Mouse (Mus musculus): ENCODE results near the gene Bpnt1. TPM values are rescaled to one million over a fixed set of nuclear protein-coding genes. Genes with fewer than 3 reads are reported as not detected.

The Bpnt1 gene
- polyA plus RNA-seq, 1 experiment from 2014 or later: 11.1 TPM

- Histone ChIP-seq H3K9ac (no peak overlapping the region), H3K27ac (replicated peaks) (no peak overlapping the region; the same call in 1 of the 2 replicates), H3K9me3 (replicated peaks) (no peaks in the 10 kb centered on the region), H3K4me3 (replicated peaks) (no peak overlapping the region), H3K36me3 (replicated peaks) (peaks cover 84% of the 10 kb centered on the region), H3K4me1 (replicated peaks) (no peaks in the 10 kb centered on the region), H3K4me2 (no peak overlapping the region), H3K27me3 (no peaks in the 10 kb centered on the region)
- ATAC-seq (ENCODE audit: insufficient read depth): no peak
- WGBS (ENCODE audit: insufficient replicate concordance): 86% methylated on average over 10 of the region's 10 CpGs
Measured at GRCm38 (mm10) chr1:185405921-185406320, 74.0 kb downstream of the Bpnt1 start.

MicroRNAs encoded within 50 kb of the gene (microRNA counts, 519-probe panel; counts per million panel counts)
- microRNA mmu-miR-194: 4,427 counts per million, percentile 88 among the panel's probes with 10 or more counts

Small RNA genes within 50 kb of the gene (microRNA-seq; reads per million reads assigned to microRNA genes)
- 28.7 reads per million, percentile 40 among the genes with 10 or more reads in this experiment for gene Mir194-1
- gene Mir215: 53.5 reads per million, percentile 47 among the genes with 10 or more reads in this experiment

Other genes starting within 250 kb of the Bpnt1 start
- 11.6 and 13.0 TPM in 2 replicates for gene Rab3gap2, start 128.0 kb upstream of the Bpnt1 start, polyA plus RNA-seq (2015; fragmentation: Nextera tagmentation; extraction: Ambion mirVana)
- gene Iars2, start 2.8 kb upstream of the Bpnt1 start, polyA plus RNA-seq (2015; fragmentation: Nextera tagmentation; extraction: Ambion mirVana): 17.3 and 18.9 TPM in 2 replicates
- gene Eprs, start 30.9 kb downstream of the Bpnt1 start, polyA plus RNA-seq (2015; fragmentation: Nextera tagmentation; extraction: Ambion mirVana): 71.4 and 76.7 TPM in 2 replicates
- gene Slc30a10, start 122.7 kb downstream of the Bpnt1 start, polyA plus RNA-seq (2015; fragmentation: Nextera tagmentation; extraction: Ambion mirVana): 13.0 and 14.2 TPM in 2 replicates

Measured in liver, embryonic 15.5 days (tissue).